Mouse (Mus musculus) olfactory bulb, adult 2 months (tissue): ENCODE data around the gene Fam19a2.

Experiments
- CTCF ChIP-seq: fragments of 200-500 bp; IDR thresholded peaks from 2 replicates; pipeline ENCODE4 v1.5.1; 2012; ENCODE audit warnings: low read depth, mild to moderate bottlenecking, low read length, moderate library complexity; ENCODE audit not compliant: insufficient read depth
- POLR2A ChIP-seq: fragments of 200-500 bp; IDR thresholded peaks from 2 replicates; pipeline ENCODE4 v1.6.1; 2012; ENCODE audit warnings: mild to moderate bottlenecking, low read depth, low read length, moderate library complexity; ENCODE audit not compliant: insufficient read depth

GRCm38 (mm10) chr10:123723641-123724040 is 459.8 kb downstream of the Fam19a2 start:
- TF ChIP-seq CTCF (no peak), POLR2A (no peak)
